Mouse (Mus musculus): Measurements from ENCODE around the gene Ano6. TPM values are rescaled to one million over a fixed set of nuclear protein-coding genes. Genes with fewer than 3 reads are reported as not detected.

The Ano6 gene
- polyA plus RNA-seq, 1 experiment from 2014 or later: 37.2 TPM

GRCm38 (mm10) chr15:95964251-95964561, 173.6 kb downstream of the Ano6 start:
- Histone ChIP-seq H3K4me2 (replicated peaks; ENCODE audit: low read depth, low read length) (no peak overlapping the region), H3K4me3 (ENCODE audit: low read depth, low read length) (no peak overlapping the region), H3K4me1 (replicated peaks; ENCODE audit: control insufficient read depth, insufficient read depth, low read length) (no peaks in the 10 kb centered on the region; the same call in 1 of the 2 replicates), H3K9me3 (ENCODE audit: control insufficient read depth, low read length) (no peaks in the 10 kb centered on the region), H3K9ac (ENCODE audit: low read depth, low read length) (no peak overlapping the region), H3K27me3 (ENCODE audit: control insufficient read depth, insufficient read depth, low read length) (no peaks in the 10 kb centered on the region), H3K27ac (ENCODE audit: low read depth, low read length) (no peak overlapping the region), H3K36me3 (ENCODE audit: control insufficient read depth, insufficient read depth, low read length) (no peaks in the 10 kb centered on the region)
- ATAC-seq (ENCODE audit: low FRiP score) (no peak), DNase-seq (ENCODE audit: low spot score) (no peak)
- 87% methylated on average over 4 of the region's 4 CpGs for WGBS

- Histone ChIP-seq H3K4me3 (ENCODE audit: low read depth, low read length) (no peak overlapping the region), H3K27ac (ENCODE audit: low read depth, low read length) (no peak overlapping the region), H3K4me2 (replicated peaks; ENCODE audit: low read depth, low read length) (no peak overlapping the region), H3K36me3 (ENCODE audit: control insufficient read depth, insufficient read depth, low read length) (no peaks in the 10 kb centered on the region), H3K9ac (ENCODE audit: low read depth, low read length) (no peak overlapping the region), H3K4me1 (replicated peaks; ENCODE audit: control insufficient read depth, insufficient read depth, low read length) (no peaks in the 10 kb centered on the region; the same call in 1 of the 2 replicates), H3K9me3 (ENCODE audit: control insufficient read depth, low read length) (no peaks in the 10 kb centered on the region), H3K27me3 (ENCODE audit: control insufficient read depth, insufficient read depth, low read length) (no peaks in the 10 kb centered on the region)
- WGBS: 100% methylated on average over 2 of the region's 2 CpGs
- DNase-seq (ENCODE audit: low spot score): no peak
- no peak for ATAC-seq (ENCODE audit: low FRiP score)
These were observed 176.3 kb downstream of the Ano6 start for GRCm38 (mm10) chr15:95966979-95967378.

GRCm38 (mm10) chr15:95967516-95968196, 177.0 kb downstream of the Ano6 start:
- 83% methylated on average over 16 of the region's 16 CpGs for WGBS
- Histone ChIP-seq H3K27ac (ENCODE audit: low read depth, low read length) (no peak overlapping the region), H3K4me3 (ENCODE audit: low read depth, low read length) (no peak overlapping the region), H3K4me1 (replicated peaks; ENCODE audit: control insufficient read depth, insufficient read depth, low read length) (no peaks in the 10 kb centered on the region; the same call in 1 of the 2 replicates), H3K27me3 (ENCODE audit: control insufficient read depth, insufficient read depth, low read length) (no peaks in the 10 kb centered on the region), H3K36me3 (ENCODE audit: control insufficient read depth, insufficient read depth, low read length) (no peaks in the 10 kb centered on the region), H3K9ac (ENCODE audit: low read depth, low read length) (no peak overlapping the region), H3K9me3 (ENCODE audit: control insufficient read depth, low read length) (no peaks in the 10 kb centered on the region), H3K4me2 (replicated peaks; ENCODE audit: low read depth, low read length) (no peak overlapping the region)
- no peak for DNase-seq (ENCODE audit: low spot score)
- no peak for ATAC-seq (ENCODE audit: low FRiP score)

GRCm38 (mm10) chr15:95969596-95969995, 179.0 kb downstream of the Ano6 start:
- ATAC-seq (ENCODE audit: low FRiP score) (no peak), DNase-seq (ENCODE audit: low spot score) (no peak)
- Histone ChIP-seq H3K27ac (ENCODE audit: low read depth, low read length) (no peak overlapping the region), H3K9ac (ENCODE audit: low read depth, low read length) (no peak overlapping the region), H3K4me2 (replicated peaks; ENCODE audit: low read depth, low read length) (no peak overlapping the region), H3K36me3 (ENCODE audit: control insufficient read depth, insufficient read depth, low read length) (no peaks in the 10 kb centered on the region), H3K27me3 (ENCODE audit: control insufficient read depth, insufficient read depth, low read length) (no peaks in the 10 kb centered on the region), H3K4me3 (ENCODE audit: low read depth, low read length) (no peak overlapping the region), H3K9me3 (ENCODE audit: control insufficient read depth, low read length) (no peaks in the 10 kb centered on the region), H3K4me1 (replicated peaks; ENCODE audit: control insufficient read depth, insufficient read depth, low read length) (no peaks in the 10 kb centered on the region; the same call in 1 of the 2 replicates)
- WGBS: 88% methylated on average over 6 of the region's 6 CpGs

- Histone ChIP-seq H3K4me1 (replicated peaks; ENCODE audit: control insufficient read depth, insufficient read depth, low read length) (no peaks in the 10 kb centered on the region; the same call in 1 of the 2 replicates), H3K4me2 (replicated peaks; ENCODE audit: low read depth, low read length) (no peak overlapping the region), H3K9me3 (ENCODE audit: control insufficient read depth, low read length) (no peaks in the 10 kb centered on the region), H3K4me3 (ENCODE audit: low read depth, low read length) (no peak overlapping the region), H3K9ac (ENCODE audit: low read depth, low read length) (no peak overlapping the region), H3K27ac (ENCODE audit: low read depth, low read length) (no peak overlapping the region), H3K36me3 (ENCODE audit: control insufficient read depth, insufficient read depth, low read length) (no peaks in the 10 kb centered on the region), H3K27me3 (ENCODE audit: control insufficient read depth, insufficient read depth, low read length) (no peaks in the 10 kb centered on the region)
- WGBS: 92% methylated on average over 5 of the region's 5 CpGs
- ATAC-seq (ENCODE audit: low FRiP score): no peak
- DNase-seq (ENCODE audit: low spot score): no peak
These were observed 179.5 kb downstream of the Ano6 start for GRCm38 (mm10) chr15:95970176-95970575.

GRCm38 (mm10) chr15:95970691-95971090, 180.0 kb downstream of the Ano6 start:
- Histone ChIP-seq H3K9me3 (ENCODE audit: control insufficient read depth, low read length) (no peaks in the 10 kb centered on the region), H3K4me3 (ENCODE audit: low read depth, low read length) (no peak overlapping the region), H3K4me2 (replicated peaks; ENCODE audit: low read depth, low read length) (no peak overlapping the region), H3K4me1 (replicated peaks; ENCODE audit: control insufficient read depth, insufficient read depth, low read length) (no peaks in the 10 kb centered on the region; the same call in 1 of the 2 replicates), H3K36me3 (ENCODE audit: control insufficient read depth, insufficient read depth, low read length) (no peaks in the 10 kb centered on the region), H3K9ac (ENCODE audit: low read depth, low read length) (no peak overlapping the region), H3K27me3 (ENCODE audit: control insufficient read depth, insufficient read depth, low read length) (no peaks in the 10 kb centered on the region), H3K27ac (ENCODE audit: low read depth, low read length) (no peak overlapping the region)
- DNase-seq (ENCODE audit: low spot score) (no peak), ATAC-seq (ENCODE audit: low FRiP score) (no peak)
- 95% methylated on average over 7 of the region's 7 CpGs for WGBS

GRCm38 (mm10) chr15:95971302-95971701, 180.7 kb downstream of the Ano6 start:
- no peaks in the 10 kb centered on the region for H3K9me3 ChIP-seq (ENCODE audit: control insufficient read depth, low read length)
- H3K4me2 ChIP-seq (replicated peaks; ENCODE audit: low read depth, low read length): no peak overlapping the region
- H3K9ac ChIP-seq (ENCODE audit: low read depth, low read length): no peak overlapping the region
- whole genome bisulfite sequencing: 94% methylated on average over 8 of the region's 8 CpGs
- no peak overlapping the region for H3K27ac ChIP-seq (ENCODE audit: low read depth, low read length)
- H3K4me3 ChIP-seq (ENCODE audit: low read depth, low read length): no peak overlapping the region
- H3K27me3 ChIP-seq (ENCODE audit: control insufficient read depth, insufficient read depth, low read length): no peaks in the 10 kb centered on the region
- H3K36me3 ChIP-seq (ENCODE audit: control insufficient read depth, insufficient read depth, low read length): no peaks in the 10 kb centered on the region
- ATAC-seq (ENCODE audit: low FRiP score) (no peak), DNase-seq (ENCODE audit: low spot score) (no peak)
- H3K4me1 ChIP-seq (replicated peaks; ENCODE audit: control insufficient read depth, insufficient read depth, low read length): no peaks in the 10 kb centered on the region; the same call in 1 of the 2 replicates

- no peaks in the 10 kb centered on the region for H3K9me3 ChIP-seq (ENCODE audit: control insufficient read depth, low read length)
- no peak for DNase-seq (ENCODE audit: low spot score)
- no peak overlapping the region for H3K4me2 ChIP-seq (replicated peaks; ENCODE audit: low read depth, low read length)
- no peaks in the 10 kb centered on the region for H3K36me3 ChIP-seq (ENCODE audit: control insufficient read depth, insufficient read depth, low read length)
- H3K4me1 ChIP-seq (replicated peaks; ENCODE audit: control insufficient read depth, insufficient read depth, low read length): no peaks in the 10 kb centered on the region; the same call in 1 of the 2 replicates
- no peak overlapping the region for H3K27ac ChIP-seq (ENCODE audit: low read depth, low read length)
- WGBS: 96% methylated on average over 15 of the region's 15 CpGs
- no peak overlapping the region for H3K9ac ChIP-seq (ENCODE audit: low read depth, low read length)
- ATAC-seq (ENCODE audit: low FRiP score): no peak
- no peaks in the 10 kb centered on the region for H3K27me3 ChIP-seq (ENCODE audit: control insufficient read depth, insufficient read depth, low read length)
- H3K4me3 ChIP-seq (ENCODE audit: low read depth, low read length): no peak overlapping the region
These were observed 181.5 kb downstream of the Ano6 start for GRCm38 (mm10) chr15:95972156-95972555.

GRCm38 (mm10) chr15:95972621-95973020, 182.0 kb downstream of the Ano6 start:
- H3K4me2 ChIP-seq (replicated peaks; ENCODE audit: low read depth, low read length): no peak overlapping the region
- no peak overlapping the region for H3K9ac ChIP-seq (ENCODE audit: low read depth, low read length)
- DNase-seq (ENCODE audit: low spot score) (no peak), ATAC-seq (ENCODE audit: low FRiP score) (no peak)
- no peaks in the 10 kb centered on the region for H3K9me3 ChIP-seq (ENCODE audit: control insufficient read depth, low read length)
- no peaks in the 10 kb centered on the region for H3K36me3 ChIP-seq (ENCODE audit: control insufficient read depth, insufficient read depth, low read length)
- H3K27me3 ChIP-seq (ENCODE audit: control insufficient read depth, insufficient read depth, low read length): no peaks in the 10 kb centered on the region
- no peaks in the 10 kb centered on the region; the same call in 1 of the 2 replicates for H3K4me1 ChIP-seq (replicated peaks; ENCODE audit: control insufficient read depth, insufficient read depth, low read length)
- H3K4me3 ChIP-seq (ENCODE audit: low read depth, low read length): no peak overlapping the region
- WGBS: 97% methylated on average over 12 of the region's 12 CpGs
- H3K27ac ChIP-seq (ENCODE audit: low read depth, low read length): no peak overlapping the region
